Mouse (Mus musculus) kidney, postnatal 0 days (tissue): ENCODE measurements around the gene Atp8b2. TPM values are rescaled to one million over a fixed set of nuclear protein-coding genes. Genes with fewer than 3 reads are reported as not detected.

ENCODE experiments used
- ATAC-seq: fragments of 200-750 bp; cut with Nextera tagmentation; replicated peaks from 2 replicates; pipeline ENCODE4 v1.8.0; 2017; ENCODE audit warnings: low read depth, moderate number of reproducible peaks, moderate TSS enrichment, moderate library complexity; ENCODE audit not compliant: low FRiP score
- DNase-seq: peaks from one replicate; pipeline ENCODE4 v3.0.0-alpha.2; 2016; ENCODE audit warnings: low spot score
- H3K27ac ChIP-seq: fragments of 300-500 bp; sonication (generic); 2 replicates; pipeline ENCODE4 v1.5.1; 2014; ENCODE audit warnings: mild to moderate bottlenecking
- H3K27me3 ChIP-seq: fragments of 300-500 bp; sonication (generic); 2 replicates; pipeline ENCODE4 v1.6.1; 2014; ENCODE audit warnings: low read length, mixed read lengths; ENCODE audit not compliant: insufficient read depth
- H3K36me3 ChIP-seq: fragments of 300-500 bp; sonication (generic); 2 replicates; pipeline ENCODE4 v1.6.1; 2014; ENCODE audit warnings: low read length, mixed read lengths; ENCODE audit not compliant: insufficient read depth
- H3K4me1 ChIP-seq: fragments of 300-500 bp; sonication (generic); replicated peaks from 2 replicates; pipeline ENCODE4 v1.6.1; 2014; ENCODE audit warnings: antibody characterized with exemption, low read length, mixed read lengths; ENCODE audit not compliant: insufficient read depth
- H3K4me2 ChIP-seq: fragments of 300-500 bp; sonication (generic); 2 replicates; pipeline ENCODE4 v1.6.1; 2014; ENCODE audit warnings: mild to moderate bottlenecking, low read length, moderate library complexity, mixed read lengths
- H3K4me3 ChIP-seq: fragments of 300-500 bp; sonication (generic); replicated peaks from 2 replicates; pipeline ENCODE4 v1.5.1; 2014; ENCODE audit warnings: low read depth, low read length
- H3K9ac ChIP-seq: fragments of 300-500 bp; sonication (generic); 2 replicates; pipeline ENCODE4 v1.6.1; 2014; ENCODE audit warnings: low read depth, low read length
- H3K9me3 ChIP-seq: fragments of 300-500 bp; sonication (generic); replicated peaks from 2 replicates; pipeline ENCODE4 v1.6.1; 2016; ENCODE audit warnings: low read length, inconsistent platforms, mixed read lengths
- CTCF ChIP-seq: IDR thresholded peaks from 2 replicates; pipeline ENCODE4 v1.5.1; 2016; ENCODE audit warnings: antibody characterized with exemption, low read depth, mild to moderate bottlenecking, moderate library complexity
- WGBS: fragments of 180-500 bp; shearing (Covaris S2); extraction: QIAGEN DNeasy Blood & Tissue Kit; methylation state at CpG from one replicate; pipeline ENCODE4 v1.1.7; 2014; 5-methylcytosine and 5-hydroxymethylcytosine counted together
- polyA plus RNA-seq: library from polyadenylated mRNA; unstranded; fragments of >200 nt; fragmentation: Nextera tagmentation; extraction: Ambion mirVana; gene quantifications from 2 replicates; pipeline ENCODE4 v1.2.1, GENCODE M21; 2015

The Atp8b2 gene
- polyA plus RNA-seq, 1 experiment from 2014 or later = 6.9 TPM

- ATAC-seq (no peak), DNase-seq (no peak)
- Histone ChIP-seq H3K36me3 (no peaks in the 10 kb centered on the region), H3K27me3 (no peaks in the 10 kb centered on the region), H3K9ac (no peak overlapping the region), H3K4me3 (no peak overlapping the region), H3K27ac (no peak overlapping the region), H3K4me1 (peaks cover 8% of the 10 kb centered on the region; the same call in 1 of the 2 replicates), H3K4me2 (no peak overlapping the region), H3K9me3 (no peaks in the 10 kb centered on the region)
- WGBS = 55% methylated on average over 7 of the region's 7 CpGs
- no peak for TF ChIP-seq CTCF
Observed at GRCm38 (mm10) chr3:89968509-89968908, 5.2 kb upstream of the Atp8b2 start.

DNA sequence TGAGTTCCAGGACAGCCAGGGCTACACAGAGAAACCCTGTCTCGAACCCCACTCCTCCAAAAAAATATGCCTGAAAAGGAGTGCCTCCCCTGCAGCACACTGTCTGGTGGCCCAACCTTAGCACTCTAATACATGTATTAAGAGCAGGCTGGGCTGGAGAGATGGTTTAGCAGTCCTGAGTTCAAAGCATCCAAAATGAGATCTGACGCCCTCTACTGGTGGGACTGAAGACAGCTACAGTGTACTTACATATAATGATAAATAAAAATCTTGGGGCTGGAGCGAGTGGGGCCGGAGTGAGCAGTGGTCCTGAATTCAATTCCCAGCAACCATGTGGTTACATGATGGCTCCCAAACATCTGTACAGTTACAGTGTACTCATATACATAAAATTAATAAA is 3.6 kb upstream of the Atp8b2 start:
- 76% methylated on average over 4 of the region's 4 CpGs for WGBS
- Histone ChIP-seq H3K4me1 (peaks cover 12% of the 10 kb centered on the region), H3K27ac (no peak overlapping the region), H3K9me3 (no peaks in the 10 kb centered on the region), H3K27me3 (no peaks in the 10 kb centered on the region), H3K4me3 (no peak overlapping the region), H3K4me2 (no peak overlapping the region), H3K36me3 (no peaks in the 10 kb centered on the region), H3K9ac (no peak overlapping the region)
- TF ChIP-seq CTCF = peak; percentile 56
- DNase-seq (no peak), ATAC-seq (no peak)

GRCm38 (mm10) chr3:89965972-89966371 is 2.7 kb upstream of the Atp8b2 start:
- Histone ChIP-seq H3K4me1 (peaks cover 20% of the 10 kb centered on the region), H3K4me3 (no peak overlapping the region), H3K9ac (no peak overlapping the region), H3K4me2 (no peak overlapping the region), H3K36me3 (no peaks in the 10 kb centered on the region), H3K9me3 (no peaks in the 10 kb centered on the region), H3K27me3 (no peaks in the 10 kb centered on the region), H3K27ac (no peak overlapping the region)
- no peak for ATAC-seq
- no peak for DNase-seq
- TF ChIP-seq CTCF = no peak
- 85% methylated on average over 5 of the region's 5 CpGs for WGBS

DNA sequence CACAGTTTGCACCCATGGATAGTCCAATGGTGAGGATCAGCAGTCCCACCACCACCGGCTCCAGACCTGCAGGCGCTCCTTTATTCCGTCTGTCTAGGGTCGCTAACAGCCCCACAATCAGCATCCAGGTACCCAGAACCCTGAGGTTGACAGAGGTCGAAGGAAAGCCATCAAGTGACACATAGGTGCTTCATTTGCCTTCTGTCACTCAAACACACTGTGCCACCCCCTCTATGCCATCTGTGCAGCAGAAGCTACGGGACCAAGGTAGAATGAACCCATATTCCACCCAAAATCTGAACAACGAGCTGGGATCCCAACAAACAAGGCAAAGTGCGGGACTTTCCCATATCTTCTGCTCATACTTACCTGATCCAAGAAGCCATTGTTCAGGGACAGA is 2.2 kb upstream of the Atp8b2 start:
- ATAC-seq (no peak), DNase-seq (no peak)
- Histone ChIP-seq H3K4me3 (no peak overlapping the region), H3K4me1 (peaks cover 24% of the 10 kb centered on the region), H3K4me2 (no peak overlapping the region), H3K36me3 (no peaks in the 10 kb centered on the region), H3K27ac (no peak overlapping the region), H3K9me3 (no peaks in the 10 kb centered on the region), H3K9ac (no peak overlapping the region), H3K27me3 (no peaks in the 10 kb centered on the region)
- no peak for TF ChIP-seq CTCF
- 94% methylated on average over 8 of the region's 8 CpGs for WGBS

DNA sequence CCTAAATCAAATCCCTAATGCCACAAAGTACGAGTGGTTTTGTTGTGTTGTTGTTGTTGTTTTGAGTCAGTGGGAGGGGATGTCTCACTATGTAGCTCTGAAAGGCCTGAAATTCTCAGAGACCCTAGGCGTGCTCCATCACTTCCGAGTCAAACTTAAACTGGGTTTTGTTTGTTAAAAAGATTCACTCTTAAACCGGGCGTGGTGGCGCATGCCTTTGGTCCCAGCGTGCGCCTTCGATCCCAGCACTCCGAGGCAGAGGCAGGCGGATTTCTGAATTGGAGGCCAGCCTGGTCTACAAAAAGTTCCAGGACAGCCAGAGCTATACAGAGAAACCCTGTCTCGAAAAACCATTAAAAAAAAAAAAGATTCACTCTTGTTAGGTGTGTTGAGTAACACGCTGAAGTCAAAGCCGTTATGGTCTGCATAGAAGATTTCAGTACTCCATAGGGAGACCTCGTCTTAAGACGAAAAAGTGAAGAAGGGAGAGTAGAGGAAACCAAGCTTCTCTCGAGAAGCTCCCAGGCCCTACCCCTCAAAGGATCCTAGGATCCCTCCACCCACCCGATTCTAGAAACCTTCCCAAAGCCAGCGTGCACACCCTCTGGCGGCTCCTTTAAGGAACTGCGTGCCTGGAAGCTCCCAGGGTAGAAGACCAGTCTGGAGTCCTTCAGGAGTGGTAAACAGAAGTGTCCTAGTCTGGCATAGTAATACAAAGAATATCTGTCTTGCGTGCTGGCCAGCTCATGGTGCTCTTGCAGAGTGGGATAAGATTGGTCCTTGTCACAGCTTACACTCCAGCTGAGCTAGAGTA is 825 bp upstream of the Atp8b2 start:
- H3K27ac ChIP-seq = peak overlapping the region; percentile 89
- H3K4me3 ChIP-seq = peak overlapping the region; percentile 75
- peaks cover 29% of the 10 kb centered on the region for H3K4me1 ChIP-seq
- WGBS = 28% methylated on average over 22 of the region's 22 CpGs
- peak; percentile 37; the same call in 1 of the 2 replicates for ATAC-seq
- TF ChIP-seq CTCF = peak; percentile 90
- DNase-seq = peak; percentile 96
- H3K4me2 ChIP-seq = peak overlapping the region; percentile 83
- peak overlapping the region; percentile 68 for H3K9ac ChIP-seq
- 0 out of 2 replicates have a peak, but pooled peaks cover 5% of the 10 kb centered on the region for H3K36me3 ChIP-seq
- H3K9me3 ChIP-seq = no peaks in the 10 kb centered on the region
- H3K27me3 ChIP-seq = no peaks in the 10 kb centered on the region

DNA sequence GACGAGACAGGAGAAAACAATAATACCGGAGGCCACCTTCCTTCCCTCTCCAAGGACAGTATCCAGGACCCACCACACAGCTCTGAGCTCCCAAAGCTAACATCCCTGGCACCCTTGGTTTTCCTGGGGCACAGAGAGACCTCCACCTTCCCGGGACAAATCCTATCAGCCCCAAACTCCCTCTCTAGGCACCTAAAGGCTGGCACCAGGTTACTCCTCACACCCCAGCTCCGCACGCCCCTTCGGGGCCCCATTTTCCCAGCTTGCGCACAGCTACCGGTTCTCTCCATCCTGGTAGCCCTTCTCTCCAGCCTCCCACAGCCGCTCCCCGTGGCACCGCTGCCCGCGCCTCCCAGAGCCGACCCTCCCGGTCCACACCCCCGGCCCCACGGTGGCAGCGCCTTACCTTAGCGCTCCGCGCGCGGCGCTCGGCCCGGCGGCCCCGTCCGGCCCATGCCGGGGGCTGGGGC is 522 bp downstream of the Atp8b2 start:
- peak; percentile 65 for DNase-seq
- Histone ChIP-seq H3K9me3 (no peaks in the 10 kb centered on the region), H3K4me3 (peak overlapping the region; percentile 75), H3K9ac (peak overlapping the region; percentile 68), H3K27ac (peak overlapping the region; percentile 89), H3K27me3 (no peaks in the 10 kb centered on the region), H3K4me2 (peak overlapping the region; percentile 83), H3K4me1 (peaks cover 29% of the 10 kb centered on the region), H3K36me3 (peaks cover 13% of the 10 kb centered on the region; the same call in 1 of the 2 replicates)
- WGBS = under 1% methylated on average over 23 of the region's 30 CpGs
- no peak for TF ChIP-seq CTCF
- no peak; the same call in 1 of the 2 replicates for ATAC-seq
